ENCODE assay signal across 8 mouse cellular contexts in the genomic region with DNA sequence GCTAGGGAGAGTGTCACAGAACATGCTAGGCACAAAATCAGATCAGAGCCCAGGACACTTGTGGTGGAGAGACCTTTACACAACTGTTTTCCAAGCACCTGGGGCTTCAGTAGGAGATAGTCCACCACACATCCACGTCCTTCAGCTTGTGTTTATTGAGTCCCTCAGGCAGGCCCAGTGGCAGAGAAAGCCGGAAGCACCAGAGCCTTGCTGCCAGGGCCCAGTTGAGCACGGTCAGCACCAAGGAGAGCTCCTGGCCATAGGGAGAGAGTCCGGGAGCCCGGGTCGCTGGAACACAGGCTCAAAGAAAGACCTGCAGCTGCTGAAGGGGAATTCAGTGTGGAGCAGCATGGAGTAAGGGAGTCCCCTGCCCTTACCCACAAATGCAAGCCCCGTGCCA. TPM values are rescaled to one million over a fixed set of nuclear protein-coding genes. Genes with fewer than 3 reads are reported as not detected.
DNase-seq lines count a peak whose midpoint lies in the region; ATAC-seq and TF ChIP-seq lines count a peak whose summit lies in the region.
"Had no signal": no experiment of that assay in that cellular context is flagged by ENCODE, and none has a peak within 500 bp of the region (broad histone marks: within the 10 kb centered on the region; RNA-seq: fewer than 3 reads in every experiment).

No protein-coding gene starts in this region.

- WGBS in lung, embryonic 14.5 days, result 8% methylated on average over 7 of the region's 7 CpGs
- 4% methylated on average over 7 of the region's 7 CpGs for WGBS in embryonic facial prominence, embryonic 10.5 days

- peak; percentile 91 for DNase-seq in lung, embryonic 14.5 days
- DNase-seq in lung, postnatal 25 days (ENCODE audit: low spot score), result no peak
- DNase-seq in adrenal gland, postnatal 10 days, result peak; percentile 83
- DNase-seq in embryonic facial prominence, embryonic 10.5 days (ENCODE audit: low spot score), result peak; percentile 83
- DNase-seq in mesoderm, embryonic 11.5 days (ENCODE audit: low read depth, low spot score), result peak; percentile 76
- no peak for DNase-seq in cerebellum, postnatal 36 days
- no peak for DNase-seq in left cerebral cortex, adult 11 months (ENCODE audit: low spot score)

- no peak overlapping the region for H3K4me3 ChIP-seq in lung, embryonic 14.5 days (ENCODE audit: low read depth, low read length)
- no peak overlapping the region for H3K4me3 ChIP-seq in embryonic facial prominence, embryonic 10.5 days

- no peaks in the 10 kb centered on the region for H3K36me3 ChIP-seq in lung, embryonic 14.5 days (ENCODE audit: insufficient read depth)
- no peaks in the 10 kb centered on the region for H3K36me3 ChIP-seq in embryonic facial prominence, embryonic 10.5 days (replicated peaks)

- no peaks in the 10 kb centered on the region for H3K9me3 ChIP-seq in lung, embryonic 14.5 days (ENCODE audit: low read depth, low read length)
- no peaks in the 10 kb centered on the region for H3K9me3 ChIP-seq in embryonic facial prominence, embryonic 10.5 days

- no peak overlapping the region for H3K27ac ChIP-seq in lung, embryonic 14.5 days (ENCODE audit: low read depth)
- no peak overlapping the region for H3K27ac ChIP-seq in embryonic facial prominence, embryonic 10.5 days (replicated peaks)

- H3K4me2 ChIP-seq in lung, embryonic 14.5 days, result no peak overlapping the region

- H3K27me3 ChIP-seq in lung, embryonic 14.5 days (ENCODE audit: insufficient read depth, low read length), result no peaks in the 10 kb centered on the region
- H3K27me3 ChIP-seq in embryonic facial prominence, embryonic 10.5 days (replicated peaks; ENCODE audit: low read depth, poor library complexity, severe bottlenecking), result no peaks in the 10 kb centered on the region; the same call in 1 of the 2 replicates

- TF ChIP-seq CTCF in lung, embryonic 14.5 days (IDR thresholded peaks at IDR 0.05; ENCODE audit: low read depth), result no peak

- no peak overlapping the region for H3K9ac ChIP-seq in lung, embryonic 14.5 days

- no peak for ATAC-seq in lung, embryonic 14.5 days (ENCODE audit: insufficient read depth)

- H3K4me1 ChIP-seq in lung, embryonic 14.5 days (ENCODE audit: insufficient read depth), result no peaks in the 10 kb centered on the region
- H3K4me1 ChIP-seq in embryonic facial prominence, embryonic 10.5 days, result peaks cover 4% of the 10 kb centered on the region; the same call in 1 of the 2 replicates

RNA-seq across cellular contexts. Expression of a gene that starts 15.8 kb away (rescaled TPM):
- not detected in 2 replicates for polyA plus RNA-seq in lung, embryonic 14.5 days (2014; fragmentation: Nextera tagmentation; extraction: Ambion mirVana)
- under 1 TPM in 1 of 2 experiments, not detected in 1; 0.45 TPM for total RNA-seq in adrenal gland, postnatal 10 days (2021)
- polyA plus RNA-seq in embryonic facial prominence, embryonic 10.5 days (2016; fragmentation: Nextera tagmentation; extraction: Ambion mirVana), result 0.23 and 0.26 TPM in 2 replicates
- polyA plus RNA-seq: stomach, embryonic 14.5 days had no signal

RNA-seq across cellular contexts. Expression of a gene that starts 33.2 kb away (rescaled TPM):
- 43.8 and 48.0 TPM in 2 replicates for polyA plus RNA-seq in lung, embryonic 14.5 days (2014; fragmentation: Nextera tagmentation; extraction: Ambion mirVana)
- 10 to 100 TPM; 39.7 to 40.9 TPM for total RNA-seq in adrenal gland, postnatal 10 days (2021)
- polyA plus RNA-seq in embryonic facial prominence, embryonic 10.5 days (2016; fragmentation: Nextera tagmentation; extraction: Ambion mirVana), result 51.7 and 80.8 TPM in 2 replicates

Comparison
In these comparisons a context has a peak if more than half of its experiments do, and no peak if none do; other contexts are left out.
1. DNase-seq: peak in lung, embryonic 14.5 days (single experiment), adrenal gland, postnatal 10 days (single experiment), embryonic facial prominence, embryonic 10.5 days (single experiment) and mesoderm, embryonic 11.5 days (single experiment); none in lung, postnatal 25 days (single experiment), cerebellum, postnatal 36 days (0 of 2) and left cerebral cortex, adult 11 months (single experiment).